Mouse (Mus musculus): ENCODE measurements around the gene Nhej1.

The Nhej1 gene

GRCm38 (mm10) chr1:74971353-74972050 lies 153.5 kb downstream of the Nhej1 start:
- DNase-seq = peak; percentile 53

GRCm38 (mm10) chr1:74967962-74968580 lies 156.9 kb downstream of the Nhej1 start:
- DNase-seq = peak; percentile 36

GRCm38 (mm10) chr1:74964494-74965215 lies 160.3 kb downstream of the Nhej1 start:
- DNase-seq = peak; percentile 80

GRCm38 (mm10) chr1:74962853-74963227 lies 162.2 kb downstream of the Nhej1 start:
- peak; percentile 23 for DNase-seq

- no peak for DNase-seq
Observed at GRCm38 (mm10) chr1:74962126-74962852, 162.7 kb downstream of the Nhej1 start.

GRCm38 (mm10) chr1:74961722-74962121 lies 163.3 kb downstream of the Nhej1 start:
- no peak for DNase-seq

- no peak for DNase-seq
Observed at GRCm38 (mm10) chr1:74960059-74960458, 164.9 kb downstream of the Nhej1 start.

- peak; percentile 72 for DNase-seq
Observed at GRCm38 (mm10) chr1:74951556-74952210, 173.3 kb downstream of the Nhej1 start, which contains the start of gene Ihh. Ihh (minus strand) TSS chr1:74951672.

GRCm38 (mm10) chr1:74950576-74951490 lies 174.2 kb downstream of the Nhej1 start:
- DNase-seq = peak; percentile 41

- DNase-seq = no peak
Observed at GRCm38 (mm10) chr1:74950066-74950465, 174.9 kb downstream of the Nhej1 start.

- DNase-seq = peak; percentile 91
Observed at GRCm38 (mm10) chr1:74949666-74950050, 175.3 kb downstream of the Nhej1 start.

- peak; percentile 73 for DNase-seq
Observed at GRCm38 (mm10) chr1:74948784-74949665, 176.0 kb downstream of the Nhej1 start.

GRCm38 (mm10) chr1:74947986-74948670 lies 176.9 kb downstream of the Nhej1 start:
- DNase-seq = peak; percentile 26

GRCm38 (mm10) chr1:74941651-74942360 lies 183.2 kb downstream of the Nhej1 start:
- DNase-seq = no peak

GRCm38 (mm10) chr1:74939762-74940161 lies 185.2 kb downstream of the Nhej1 start:
- no peak for DNase-seq

- DNase-seq = peak; percentile 87
Observed at GRCm38 (mm10) chr1:74936221-74936830, 188.7 kb downstream of the Nhej1 start.

GRCm38 (mm10) chr1:74935402-74935801 lies 189.6 kb downstream of the Nhej1 start, which contains the start of gene Cfap65:
Cfap65 (minus strand) TSS chr1:74935599.
- peak; percentile 64 for DNase-seq

- DNase-seq = no peak
Observed at GRCm38 (mm10) chr1:74927621-74928296, 197.2 kb downstream of the Nhej1 start.

All from kidney, adult 11 months (tissue).